18 mouse cellular contexts compared by ENCODE assay signal in genomic region chr10:83094248-83094647, GRCm38 (mm10).
DNase-seq lines count a peak whose midpoint lies in the region; ATAC-seq and TF ChIP-seq lines count a peak whose summit lies in the region.
"Had no signal": no experiment of that assay in that cellular context is flagged by ENCODE, and none has a peak within 500 bp of the region (broad histone marks: within the 10 kb centered on the region; RNA-seq: fewer than 3 reads in every experiment).

No protein-coding gene starts in this region.

- no peak overlapping the region for H3K27ac ChIP-seq in CH12.LX (ENCODE audit: insufficient read depth, low read depth)
- H3K27ac ChIP-seq: embryonic facial prominence, embryonic 13.5 days; heart, embryonic 15.5 days; intestine, embryonic 15.5 days; layer of hippocampus, adult 2 months; limb, embryonic 12.5 days; liver, embryonic 14.5 days had no signal

- H3K9me3 ChIP-seq in CH12.LX (replicated peaks; ENCODE audit: low read length), result no peaks in the 10 kb centered on the region
- H3K9me3 ChIP-seq: embryonic facial prominence, embryonic 13.5 days; heart, embryonic 15.5 days; intestine, embryonic 15.5 days; limb, embryonic 12.5 days had no signal

- H3K9ac ChIP-seq in CH12.LX (ENCODE audit: insufficient read depth, low read depth), result no peak overlapping the region
- H3K9ac ChIP-seq: embryonic facial prominence, embryonic 13.5 days; forebrain, postnatal 0 days; heart, embryonic 15.5 days; intestine, embryonic 15.5 days; limb, embryonic 12.5 days; liver, embryonic 14.5 days had no signal

- intact Hi-C loops in gastrocnemius, postnatal 36 days (cut with DNase I), result no loop called here

- TF ChIP-seq RAD21 in CH12.LX (IDR thresholded peaks at IDR 0.05; ENCODE audit: low read depth, low read length), result no peak

- H3K4me2 ChIP-seq in CH12.LX (ENCODE audit: insufficient read depth, low read depth, poor library complexity, severe bottlenecking), result no peak overlapping the region
- H3K4me2 ChIP-seq: embryonic facial prominence, embryonic 13.5 days; heart, embryonic 15.5 days; intestine, embryonic 15.5 days; limb, embryonic 12.5 days had no signal

- peaks cover 0 to 16% of the 10 kb centered on the region in 2 experiments; a peak in 2 of 4 replicates for H3K4me1 ChIP-seq in CH12.LX (ENCODE audit: control insufficient read depth in 1 of 2, insufficient read depth in 2 of 2)

- TF ChIP-seq CTCF in CH12.LX (conservative IDR thresholded peaks at IDR 0.05 in 1 of 2, IDR thresholded peaks at IDR 0.05 in 1 of 2; ENCODE audit: low read depth in 2 of 2, low read length in 2 of 2), result no peak

- dilution Hi-C loops in CH12.LX (cut with MboI; ENCODE audit: extremely low pct_ligation_motif_present, extremely low pct_unique_long_range_greater_than_20kb, low sequenced_read_pairs), result no loop called here

- peak; percentile 36 for DNase-seq in thymus, postnatal 14 days
- no peak for DNase-seq in thymus, adult 18-20 months
- peak; percentile 59 for DNase-seq in CH12.LX (ENCODE audit: extremely low read depth)
- peak; percentile 44 for DNase-seq in thymus, postnatal 4 days
- DNase-seq in testis, postnatal 10 days (ENCODE audit: low spot score), result no peak
- no peak for DNase-seq in gastrocnemius, postnatal 36 days
- DNase-seq: cerebellum, adult 18-20 months; forebrain, postnatal 0 days; heart, adult 11 months had no signal

- no peaks in the 10 kb centered on the region for H3K27me3 ChIP-seq in CH12.LX (replicated peaks)
- H3K27me3 ChIP-seq: embryonic facial prominence, embryonic 13.5 days; heart, embryonic 15.5 days; intestine, embryonic 15.5 days had no signal

- H3K4me3 ChIP-seq in CH12.LX (replicated peaks in 1 of 3; ENCODE audit: low read depth in 2 of 3, low read length in 2 of 3, poor library complexity in 1 of 3), result no peak overlapping the region
- H3K4me3 ChIP-seq: embryonic facial prominence, embryonic 13.5 days; heart, embryonic 15.5 days; intestine, embryonic 15.5 days; layer of hippocampus, adult 2 months; limb, embryonic 12.5 days had no signal

- ATAC-seq in granulocyte monocyte progenitor cell, adult 5-6 weeks (replicated peaks; ENCODE audit: poor library complexity, severe bottlenecking), result 0 out of 2 replicates have a peak, but pooled peaks have one; percentile 3
- ATAC-seq in erythroblast, adult 5-6 weeks (replicated peaks; ENCODE audit: low FRiP score, poor library complexity, severe bottlenecking), result no peak
- ATAC-seq: forebrain, postnatal 0 days; intestine, embryonic 15.5 days; lung, postnatal 0 days had no signal

- in situ Hi-C loops in CH12.LX (cut with MboI; ENCODE audit: low pct_ligation_motif_present, low pct_unique_long_range_greater_than_20kb, low sequenced_read_pairs), result no loop called here

- H3K36me3 ChIP-seq in CH12.LX (replicated peaks in 1 of 2; ENCODE audit: control insufficient read depth in 1 of 2, insufficient read depth in 1 of 2, low read length in 1 of 2), result no peaks in the 10 kb centered on the region
- H3K36me3 ChIP-seq: embryonic facial prominence, embryonic 13.5 days; heart, embryonic 15.5 days; intestine, embryonic 15.5 days; limb, embryonic 12.5 days had no signal

- no peaks in the 10 kb centered on the region for H3K79me2 ChIP-seq in CH12.LX (replicated peaks; ENCODE audit: control insufficient read depth, extremely low read depth, insufficient read depth, poor library complexity, severe bottlenecking)

- peak; percentile 10; the same call in 1 of the 2 replicates for TF ChIP-seq EP300 in CH12.LX (IDR thresholded peaks at IDR 0.05; ENCODE audit: low read length)

- TF ChIP-seq POLR2A in CH12.LX (IDR thresholded peaks at IDR 0.05; ENCODE audit: low read depth, low read length), result no peak

TF ChIP-seq in CH12.LX, 34 proteins besides CTCF, POLR2A, EP300 and RAD21:
- no peak for TF ChIP-seq CHD2 (IDR thresholded peaks at IDR 0.05; ENCODE audit: low read length)
- no peak for TF ChIP-seq BHLHE40 (IDR thresholded peaks at IDR 0.05; ENCODE audit: low read depth, low read length)
- no peak for TF ChIP-seq CHD1 (IDR thresholded peaks at IDR 0.05; ENCODE audit: low read depth, low read length)
- no peak for TF ChIP-seq NELFE (IDR thresholded peaks at IDR 0.05; ENCODE audit: low read depth, low read length)
- TF ChIP-seq HCFC1 (IDR thresholded peaks at IDR 0.05; ENCODE audit: low read depth, low read length), result no peak
- TF ChIP-seq ZNF384 (IDR thresholded peaks at IDR 0.05; ENCODE audit: low read depth, low read length), result peak; percentile 85
- no peak for TF ChIP-seq USF2 (conservative IDR thresholded peaks at IDR 0.05; ENCODE audit: low read depth, low read length)
- no peak for TF ChIP-seq TCF12 (IDR thresholded peaks at IDR 0.05; ENCODE audit: low read depth, low read length)
- TF ChIP-seq MAFK (IDR thresholded peaks at IDR 0.05; ENCODE audit: insufficient replicate concordance, low read length), result no peak
- TF ChIP-seq ETS1 (conservative IDR thresholded peaks at IDR 0.05; ENCODE audit: low read depth, low read length), result peak; percentile 76
- no peak for TF ChIP-seq MAX (IDR thresholded peaks at IDR 0.05; ENCODE audit: low read length)
- TF ChIP-seq ZKSCAN1 (IDR thresholded peaks at IDR 0.05; ENCODE audit: borderline replicate concordance, low read depth, low read length), result no peak
- TF ChIP-seq SMC3 (IDR thresholded peaks at IDR 0.05; ENCODE audit: low read depth, low read length), result no peak
- TF ChIP-seq UBTF (IDR thresholded peaks at IDR 0.05; ENCODE audit: low read depth, low read length), result no peak
- 0 out of 2 replicates have a peak, but pooled peaks have one; percentile 14 for TF ChIP-seq JUND (conservative IDR thresholded peaks at IDR 0.05; ENCODE audit: low read depth, low read length)
- TF ChIP-seq USF1 (IDR thresholded peaks at IDR 0.05; ENCODE audit: low read depth, low read length), result no peak
- no peak for TF ChIP-seq RCOR1 (conservative IDR thresholded peaks at IDR 0.05; ENCODE audit: low read depth, low read length)
- TF ChIP-seq MYC (IDR thresholded peaks at IDR 0.05; ENCODE audit: low read depth, low read length), result no peak
TF ChIP-seq in CH12.LX: peak in this region for 3.

Comparison
In these comparisons a context has a peak if more than half of its experiments do, and no peak if none do; other contexts are left out.
1. DNase-seq: peak in thymus, postnatal 14 days (single experiment), CH12.LX (single experiment) and thymus, postnatal 4 days (single experiment); none in thymus, adult 18-20 months (0 of 2), testis, postnatal 10 days (single experiment) and gastrocnemius, postnatal 36 days (0 of 2).